Mouse (Mus musculus): ENCODE measurements around the gene Atrn. TPM values are rescaled to one million over a fixed set of nuclear protein-coding genes. Genes with fewer than 3 reads are reported as not detected.

Atrn gene
- 100 to 1,000 TPM; 113 TPM for total RNA-seq (2021)

DNA sequence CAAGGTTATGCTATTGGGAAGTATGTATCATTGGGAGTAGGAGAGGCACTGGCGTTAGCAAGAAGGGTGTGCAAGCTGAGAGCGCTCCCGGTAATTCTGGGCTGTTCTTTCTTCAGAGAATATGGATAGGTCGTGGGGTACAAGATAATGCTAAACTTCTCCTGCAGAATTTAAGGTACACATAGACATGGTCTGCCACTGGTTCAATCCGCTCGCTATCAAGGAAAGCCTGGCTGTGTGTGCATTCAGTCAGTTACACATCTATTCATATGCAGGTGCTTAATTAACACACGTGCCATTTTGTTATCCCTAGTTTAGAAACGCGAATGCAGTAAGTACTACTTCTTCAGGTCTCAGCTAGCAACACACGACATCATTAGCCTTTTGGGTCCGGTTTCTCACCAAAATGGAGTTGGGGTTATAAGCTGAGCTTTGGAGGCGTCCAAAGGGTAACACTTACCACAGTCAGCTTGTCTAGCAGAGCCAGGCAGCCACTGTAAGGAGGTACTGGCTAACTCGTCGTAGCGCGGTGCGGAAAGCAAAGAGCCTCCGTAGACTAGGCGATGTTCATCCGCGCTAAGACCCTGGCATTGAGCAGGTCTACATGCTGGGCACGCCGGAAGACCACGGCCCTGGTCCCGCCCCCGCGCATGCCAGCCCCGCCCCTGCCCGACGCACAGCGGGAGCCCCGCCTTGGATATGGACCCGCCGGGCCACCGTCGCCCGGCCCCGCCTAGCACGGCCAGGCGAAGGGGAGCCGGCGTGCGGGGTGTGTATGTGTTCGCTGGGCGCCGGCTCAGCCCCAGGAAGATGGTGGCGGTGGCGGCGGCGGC is at the start of gene Atrn, which contains the start of gene 4930402H24Rik:
Atrn (plus strand) TSS at position 745 of the 833 bp plus-strand sequence.
4930402H24Rik (minus strand) TSS at position 656 of the 833 bp plus-strand sequence.
- peak; percentile 89 to 93 for DNase-seq

DNA sequence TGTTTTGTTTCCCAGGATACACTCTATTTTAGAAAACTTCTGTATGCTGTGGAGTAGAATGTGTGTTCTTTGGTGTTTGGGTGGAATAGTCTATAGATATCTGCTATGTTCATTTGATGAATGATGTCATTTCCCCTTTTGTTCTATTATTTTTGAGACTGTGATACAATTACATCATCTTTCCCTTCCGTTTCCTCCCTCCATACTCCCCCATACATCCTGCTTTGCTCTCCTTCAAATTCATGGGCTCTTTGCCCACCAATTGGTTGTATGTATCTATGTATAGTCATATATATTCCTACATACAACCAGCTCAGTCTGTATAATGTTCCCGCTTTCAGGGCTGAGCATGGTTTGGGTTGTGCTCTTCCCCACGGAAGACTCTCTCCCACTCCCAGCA is 44.2 kb upstream of the Atrn start:
- DNase-seq = no peak

DNA sequence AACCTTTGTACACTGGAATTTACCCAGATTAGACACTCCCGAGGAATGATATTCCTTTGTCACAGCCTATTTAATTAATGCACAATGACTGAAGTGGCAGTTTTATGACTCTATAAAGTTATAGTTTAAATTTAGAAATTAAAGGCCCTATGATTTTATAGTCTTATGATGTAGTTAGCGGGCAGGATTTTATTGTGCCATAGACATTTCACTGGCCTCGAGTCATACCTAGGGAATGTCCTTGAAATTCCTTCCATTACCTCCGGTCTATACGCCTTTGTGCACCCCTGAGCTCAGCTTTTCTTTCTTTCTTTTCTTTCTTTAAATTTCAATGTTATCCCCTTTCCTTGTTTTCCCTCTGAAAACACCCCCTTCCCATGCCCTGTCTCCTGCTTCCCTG is 35.4 kb upstream of the Atrn start:
- DNase-seq = no peak

DNA sequence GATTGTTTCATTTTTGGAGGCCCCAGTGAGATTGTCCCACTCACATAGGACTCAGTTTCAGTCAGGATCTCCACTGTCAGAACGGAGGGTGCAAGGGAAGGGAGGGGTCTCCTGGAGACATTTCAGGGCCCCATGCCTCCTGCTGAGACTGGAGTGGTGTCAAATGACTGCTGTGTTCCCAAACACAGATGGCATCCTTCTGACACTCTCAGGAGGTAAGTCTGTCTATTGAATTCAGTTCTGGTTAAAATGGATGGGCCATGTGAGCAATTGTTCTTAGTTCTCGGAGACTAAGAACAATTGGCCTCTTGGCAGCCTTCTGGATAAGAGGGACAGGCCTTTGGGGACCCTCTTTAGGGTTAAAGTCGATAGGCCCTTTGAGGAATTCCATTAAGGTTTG is 28.9 kb upstream of the Atrn start:
- no peak for DNase-seq

DNA sequence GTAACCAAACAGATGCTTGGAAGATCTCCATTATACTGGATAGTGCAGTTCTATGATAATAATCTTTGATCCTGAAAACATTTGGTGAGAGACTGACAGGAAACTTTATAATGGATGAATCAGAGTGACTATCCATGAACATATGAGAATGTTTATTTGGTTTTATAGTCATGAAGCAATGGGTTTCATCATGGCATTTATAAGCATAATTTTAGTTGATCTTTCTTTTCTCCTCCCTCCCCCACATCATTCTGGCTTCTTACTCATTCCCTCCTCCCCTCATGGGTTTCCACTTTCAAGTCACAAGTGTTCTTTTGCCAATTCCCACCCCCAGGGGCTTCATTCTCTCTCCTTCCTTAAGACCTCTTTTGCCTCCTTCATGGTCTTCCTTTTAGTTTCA is 19.3 kb upstream of the Atrn start:
- no peak for DNase-seq

DNA sequence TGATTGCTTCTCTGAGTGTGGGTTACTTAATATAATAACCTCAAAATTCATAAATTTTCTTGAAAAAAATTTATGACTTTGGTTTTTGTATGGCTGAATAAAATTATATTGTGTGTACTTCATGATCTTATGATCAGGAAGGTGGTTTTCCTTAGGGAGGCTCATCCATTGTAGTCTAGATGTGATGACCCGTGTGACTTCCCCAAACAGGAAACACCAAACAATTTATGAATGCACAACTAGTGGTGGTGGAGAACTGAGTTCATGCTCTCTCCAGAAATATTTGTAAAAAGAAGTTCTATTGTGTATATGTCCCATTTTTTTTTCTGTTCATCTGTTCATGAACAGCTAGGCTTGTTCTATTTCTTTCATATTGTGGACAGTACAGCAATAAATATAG is 18.8 kb upstream of the Atrn start:
- no peak for DNase-seq

DNA sequence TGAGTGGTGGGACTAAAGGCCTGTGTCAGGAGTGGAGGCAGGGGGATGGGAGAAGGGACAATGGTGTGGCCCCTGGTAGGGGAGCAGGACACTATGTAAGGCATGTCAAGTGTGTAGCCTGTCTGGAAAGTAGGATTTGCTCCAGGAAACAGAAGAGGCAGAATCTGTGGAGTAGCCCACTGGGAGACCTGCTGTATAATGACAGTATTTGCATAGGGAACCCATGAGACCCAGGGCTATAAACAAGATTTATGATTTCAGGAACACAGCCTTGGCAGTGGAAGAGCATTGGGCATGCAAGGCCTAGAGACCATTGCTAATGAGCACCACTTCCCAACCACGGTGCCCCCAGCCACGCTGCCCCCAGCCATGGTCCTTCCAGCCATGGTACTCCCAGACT is 9.4 kb upstream of the Atrn start:
- no peak for DNase-seq

DNA sequence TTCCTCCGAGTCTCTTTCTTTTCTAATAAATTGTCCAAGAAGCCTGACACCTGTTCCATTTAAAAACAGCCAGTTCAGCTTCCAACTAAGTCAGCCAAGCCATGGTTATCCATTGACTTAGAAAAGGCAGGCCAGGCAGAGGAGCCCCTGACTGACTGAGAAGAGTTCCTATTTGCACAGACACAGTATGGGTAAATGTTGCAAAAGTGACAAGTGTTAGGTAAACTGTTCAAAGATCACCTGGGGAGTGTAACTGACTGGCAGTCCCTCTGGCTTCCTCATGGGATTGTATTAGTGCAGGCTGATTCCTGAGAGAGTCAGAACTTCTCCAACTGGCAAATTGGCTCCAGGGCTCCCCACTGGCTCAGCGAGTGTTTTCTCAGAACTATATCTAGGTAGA is 8.4 kb upstream of the Atrn start:
- no peak for DNase-seq

DNA sequence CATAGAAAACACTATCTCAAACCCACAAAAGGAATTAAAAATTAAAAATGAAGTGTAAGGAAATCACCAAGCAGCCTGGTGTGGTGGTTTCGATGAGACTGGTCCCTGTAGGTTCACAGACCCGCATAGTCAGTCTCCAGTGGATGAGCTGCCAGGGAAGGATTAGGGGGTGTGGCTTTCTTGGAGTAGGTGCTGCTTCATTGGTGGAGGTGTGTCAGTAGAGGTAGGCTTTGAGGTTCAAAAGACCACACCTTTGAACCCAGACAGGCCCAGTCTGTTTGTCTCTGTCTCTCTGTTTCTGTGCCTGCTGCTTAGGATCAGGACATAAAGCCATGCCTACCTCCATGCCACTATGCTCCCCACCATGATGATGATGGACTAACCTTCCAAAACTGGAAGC is 7.5 kb upstream of the Atrn start:
- no peak for DNase-seq

DNA sequence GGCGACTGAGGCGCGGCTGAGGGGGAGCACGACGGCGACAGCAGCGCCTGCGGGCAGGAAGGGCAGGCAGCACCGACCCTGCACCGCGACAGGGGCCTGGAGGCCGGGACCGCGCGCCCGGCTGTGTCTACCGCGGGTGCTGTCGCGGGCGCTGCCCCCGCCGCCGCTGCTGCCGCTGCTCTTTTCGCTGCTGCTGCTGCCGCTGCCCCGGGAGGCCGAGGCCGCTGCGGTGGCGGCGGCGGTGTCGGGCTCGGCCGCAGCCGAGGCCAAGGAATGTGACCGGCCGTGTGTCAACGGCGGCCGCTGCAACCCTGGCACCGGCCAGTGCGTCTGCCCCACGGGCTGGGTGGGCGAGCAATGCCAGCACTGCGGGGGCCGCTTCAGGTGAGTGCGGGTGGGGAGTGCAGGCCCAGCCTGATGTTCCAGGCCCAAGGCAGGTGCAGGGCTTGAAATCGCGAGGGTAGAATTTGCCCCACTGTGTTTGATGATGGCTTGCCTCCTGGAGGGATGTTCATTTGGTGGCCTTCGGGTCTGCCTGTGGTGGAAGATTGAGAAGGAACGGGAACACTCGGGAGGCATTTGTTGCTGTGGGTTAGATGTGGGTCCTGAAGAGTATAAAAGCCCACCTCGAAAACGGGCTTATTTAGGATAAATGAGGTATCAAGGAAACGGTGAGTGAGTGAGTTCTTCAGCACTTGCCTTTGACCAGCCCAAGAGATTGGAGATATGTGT is 455 bp downstream of the Atrn start:
- peak; percentile 23 to 31 for DNase-seq

DNA sequence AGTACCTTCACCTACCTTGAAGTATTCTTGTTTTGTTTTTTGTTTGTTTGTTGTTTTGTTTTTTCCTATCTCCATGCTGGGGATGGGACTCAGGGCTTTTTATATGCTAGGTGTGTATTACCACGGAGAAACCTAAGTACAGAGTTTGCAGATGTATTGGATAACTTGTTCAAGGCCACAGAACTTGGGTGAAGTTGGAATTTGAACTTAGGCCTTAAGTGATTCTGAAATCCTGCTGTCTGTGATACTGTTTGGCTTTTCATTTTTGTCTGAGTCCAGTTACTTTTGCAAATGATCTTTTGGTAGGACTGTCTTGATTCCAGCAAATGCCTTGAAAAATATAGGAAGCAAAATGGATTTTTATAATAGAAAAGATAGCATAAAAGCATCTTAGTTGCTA is 5.4 kb downstream of the Atrn start:
- no peak for DNase-seq

DNA sequence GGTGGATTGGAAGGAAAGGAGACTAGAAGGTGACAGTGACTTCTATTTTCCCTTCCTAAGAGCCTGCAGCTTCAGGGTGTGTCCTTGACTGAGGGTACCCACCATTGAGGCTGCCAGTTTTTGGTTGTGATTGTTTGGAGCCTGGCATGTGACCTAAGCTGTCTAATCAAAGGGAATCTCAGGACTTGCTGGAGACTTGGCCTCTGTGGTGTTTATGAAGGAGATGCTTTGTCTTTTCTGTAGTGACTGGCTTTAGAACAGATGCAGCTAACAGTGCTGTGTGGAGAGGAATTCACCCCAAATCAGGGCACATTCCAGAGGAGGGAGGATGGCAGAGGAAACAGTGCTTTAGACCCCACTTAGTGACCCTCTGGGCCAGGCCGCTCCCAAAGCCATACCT is 8.6 kb downstream of the Atrn start:
- DNase-seq = no peak

DNA sequence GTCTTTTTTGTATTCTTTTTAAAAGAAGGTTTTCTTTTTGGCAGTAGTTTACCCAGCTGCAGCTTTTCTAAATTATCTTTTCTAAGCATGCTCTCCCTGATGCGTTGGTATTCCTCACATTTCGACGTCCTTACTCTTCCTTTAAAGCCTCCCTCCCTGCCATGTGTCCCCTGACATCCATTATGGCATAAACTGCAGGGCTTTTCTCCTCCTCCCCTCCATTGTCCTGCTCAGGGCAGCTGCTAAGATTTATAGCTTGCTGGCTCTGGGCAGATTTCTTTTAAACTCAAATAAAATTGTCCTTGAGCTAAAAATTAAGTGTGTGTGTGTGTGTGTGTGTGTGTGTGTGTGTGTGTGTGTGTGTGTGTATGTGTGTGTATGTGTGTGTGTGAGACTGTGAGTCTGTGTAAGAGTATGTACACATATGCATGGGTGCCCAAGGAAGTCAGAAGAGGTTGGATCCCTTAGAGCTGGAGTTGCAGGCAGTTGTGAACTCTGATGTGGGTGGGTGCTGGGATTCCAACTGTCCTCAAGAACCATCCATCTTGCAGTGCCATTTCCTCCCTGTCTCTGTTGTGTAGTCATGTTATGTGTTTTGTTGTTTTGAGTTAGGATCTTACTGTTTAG is 10.3 kb downstream of the Atrn start:
- no peak for DNase-seq

DNA sequence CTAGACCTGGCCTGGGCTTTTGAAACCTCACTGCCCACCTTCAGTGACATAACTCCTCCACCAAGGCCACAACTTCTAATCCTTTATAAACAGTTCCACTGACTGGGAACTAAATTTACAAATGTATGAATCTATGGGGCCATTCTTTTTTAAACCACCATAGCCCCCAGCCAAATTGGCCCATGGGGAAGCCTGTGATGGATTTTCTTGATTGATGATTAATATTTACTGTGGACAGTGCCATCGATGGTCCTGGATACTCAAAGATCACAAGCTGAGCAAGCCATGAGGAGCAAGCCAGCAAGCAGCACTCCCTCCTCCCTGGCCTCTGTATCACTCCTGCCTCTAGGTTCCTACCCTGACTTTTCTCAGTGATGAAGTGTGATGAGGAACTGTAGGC is 11.4 kb downstream of the Atrn start:
- DNase-seq = no peak

DNA sequence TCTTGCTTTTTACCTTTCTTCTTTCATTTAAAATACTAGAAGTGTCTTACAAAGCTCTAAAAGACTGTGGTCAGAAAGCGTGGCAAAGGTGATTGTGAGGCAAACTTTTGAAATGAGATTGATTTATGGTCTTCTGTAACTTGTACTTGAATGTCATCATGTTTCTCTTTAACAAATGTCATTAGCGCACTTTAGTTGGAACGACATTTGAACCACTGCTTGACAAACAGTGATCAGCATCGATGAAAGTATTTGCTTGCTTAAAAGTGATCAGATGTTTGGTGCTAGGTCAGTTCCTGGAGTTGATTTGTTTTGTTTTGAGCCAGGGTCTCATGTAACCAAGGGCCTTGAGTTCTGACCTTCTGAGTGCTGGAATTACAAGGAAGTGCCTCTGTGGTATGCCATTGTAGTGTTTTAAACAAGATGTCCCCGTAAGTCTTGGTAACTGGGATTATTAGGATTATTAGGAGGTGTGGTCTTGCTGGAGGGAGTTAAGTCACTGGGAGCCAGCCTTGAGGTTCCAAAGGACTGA is 12.8 kb downstream of the Atrn start:
- no peak for DNase-seq

DNA sequence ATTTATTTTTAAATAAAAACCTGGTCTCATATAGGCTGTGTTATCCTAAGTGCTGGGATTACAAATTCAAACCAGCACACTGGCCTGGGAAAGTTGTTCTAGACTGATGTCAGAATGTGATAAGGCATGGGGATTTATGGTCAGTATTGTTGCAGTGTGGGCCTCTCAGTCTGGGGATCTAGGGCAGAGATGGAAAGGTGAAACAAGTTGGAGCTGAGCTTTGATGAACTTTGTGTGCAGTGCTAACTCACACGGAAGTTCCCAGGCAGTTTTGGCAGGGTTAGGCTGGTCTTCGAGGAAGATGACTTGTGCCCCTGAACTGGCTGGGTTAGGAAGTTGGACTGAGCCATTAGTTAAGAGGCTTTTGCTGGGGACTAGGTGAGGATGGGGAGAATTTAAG is 18.7 kb downstream of the Atrn start:
- no peak for DNase-seq

DNA sequence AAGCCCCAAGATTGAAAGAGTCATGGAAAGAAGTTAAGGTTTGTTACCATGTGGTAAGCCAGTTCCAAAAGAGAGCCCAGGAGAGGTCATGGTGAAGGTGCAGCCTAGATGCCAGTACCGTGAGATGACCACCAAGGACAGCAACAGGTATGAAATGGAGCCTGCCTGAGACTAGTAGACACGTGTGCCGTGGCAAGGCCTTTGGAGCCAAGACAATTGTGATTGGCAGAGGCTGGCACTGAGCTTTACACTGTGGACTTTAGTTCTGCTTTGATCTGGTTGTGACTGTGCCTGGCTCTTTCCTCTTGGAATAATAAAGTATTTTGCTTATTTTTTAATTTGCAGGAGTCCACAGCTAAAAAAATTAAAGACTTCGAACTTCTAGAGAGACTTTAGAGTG is 21.7 kb downstream of the Atrn start:
- no peak for DNase-seq

DNA sequence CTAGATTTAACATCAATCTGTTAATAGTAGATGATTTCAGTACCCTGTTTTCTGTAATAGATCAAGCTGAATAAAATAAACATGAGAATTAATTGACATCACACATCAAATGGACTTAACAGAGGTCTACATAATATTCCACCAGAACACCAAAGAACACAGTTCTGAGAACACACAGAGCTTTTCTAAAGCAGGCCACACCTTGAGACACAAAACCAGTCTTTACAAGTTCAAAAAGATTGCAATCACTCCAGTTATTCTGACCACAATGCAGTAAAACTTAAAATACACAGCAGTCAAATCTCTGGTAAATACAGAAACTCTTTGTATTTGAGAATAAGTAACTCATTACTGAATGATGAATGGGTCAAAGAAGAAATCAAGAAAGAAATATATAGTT is 22.2 kb downstream of the Atrn start:
- DNase-seq = no peak

DNA sequence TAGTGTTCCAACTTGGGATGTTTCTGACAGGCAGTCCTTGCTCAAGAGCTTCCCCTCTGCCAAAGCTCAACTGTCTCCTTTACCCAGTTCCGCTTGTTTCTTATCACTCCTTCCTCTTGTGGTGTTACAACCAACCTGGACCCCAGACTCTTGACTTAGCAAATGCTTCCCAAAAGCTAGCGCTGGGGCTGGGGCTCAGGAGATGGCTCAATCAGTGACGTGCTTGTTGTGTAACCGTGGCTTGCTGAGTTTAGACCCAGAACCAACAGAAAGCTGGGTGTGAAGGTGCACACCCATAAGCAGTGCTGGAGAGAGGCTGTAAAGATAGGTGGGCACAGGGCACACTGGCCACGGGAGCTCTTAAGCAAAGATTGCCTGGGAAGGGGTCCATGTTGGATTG is 23.7 kb downstream of the Atrn start:
- DNase-seq = no peak

DNA sequence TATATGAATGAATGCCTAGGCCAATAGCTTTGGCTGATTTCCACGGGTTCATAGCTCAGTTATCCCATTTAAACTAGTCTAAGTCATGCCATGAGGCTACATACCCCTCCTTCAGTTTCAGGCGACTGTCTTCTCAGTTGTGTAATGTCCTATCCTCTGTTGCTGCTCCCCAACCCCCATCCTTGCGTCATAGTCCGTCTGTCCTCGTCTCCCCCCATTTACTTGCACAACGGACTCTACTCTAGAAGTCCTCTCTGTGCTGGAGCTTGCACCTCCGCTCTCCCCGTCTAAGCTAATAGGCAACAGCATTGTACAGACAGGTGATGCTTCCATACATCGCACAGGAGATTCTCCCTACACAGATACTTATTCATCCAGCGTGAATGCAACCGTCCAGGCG is 26.6 kb downstream of the Atrn start:
- no peak for DNase-seq

DNA sequence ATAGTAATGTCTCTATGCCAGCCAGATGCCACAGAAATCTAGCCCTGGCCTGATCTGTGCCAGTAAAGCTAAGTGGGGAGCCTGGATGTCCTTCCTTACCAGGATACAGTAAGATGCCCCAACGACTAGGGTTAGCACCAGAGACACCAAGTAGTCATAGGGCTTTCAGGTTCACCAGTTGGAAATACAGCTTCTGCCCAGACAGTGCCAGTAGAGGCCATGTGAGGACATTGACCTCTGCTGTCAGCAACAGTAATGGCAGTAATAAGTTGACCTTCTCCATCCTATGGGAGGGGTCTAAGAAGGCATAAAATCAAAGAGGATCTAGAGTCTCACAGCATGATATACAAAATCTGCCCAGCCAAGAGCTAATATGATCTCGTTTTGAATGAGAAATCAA is 43.5 kb downstream of the Atrn start:
- DNase-seq = no peak

DNA sequence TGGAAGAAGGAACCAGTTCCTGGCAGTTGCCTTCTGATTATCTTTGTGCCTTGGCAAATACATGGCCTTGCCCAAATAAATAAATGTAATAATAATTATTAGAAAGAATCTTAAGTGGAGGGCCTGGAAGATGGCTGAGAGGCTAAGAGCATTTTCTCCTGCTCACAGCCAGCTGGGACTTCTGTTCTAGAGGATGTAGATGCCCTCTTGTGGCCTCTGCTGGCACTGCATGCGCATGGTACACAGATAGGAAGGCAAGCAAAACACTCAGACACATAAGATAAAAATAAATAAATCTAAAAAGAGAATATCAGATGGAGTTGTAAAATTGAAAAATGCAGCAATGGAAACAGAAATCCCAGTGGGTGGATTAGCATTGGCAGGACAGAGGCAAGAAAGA is 44.3 kb downstream of the Atrn start:
- DNase-seq = peak; percentile 85 to 87

DNA sequence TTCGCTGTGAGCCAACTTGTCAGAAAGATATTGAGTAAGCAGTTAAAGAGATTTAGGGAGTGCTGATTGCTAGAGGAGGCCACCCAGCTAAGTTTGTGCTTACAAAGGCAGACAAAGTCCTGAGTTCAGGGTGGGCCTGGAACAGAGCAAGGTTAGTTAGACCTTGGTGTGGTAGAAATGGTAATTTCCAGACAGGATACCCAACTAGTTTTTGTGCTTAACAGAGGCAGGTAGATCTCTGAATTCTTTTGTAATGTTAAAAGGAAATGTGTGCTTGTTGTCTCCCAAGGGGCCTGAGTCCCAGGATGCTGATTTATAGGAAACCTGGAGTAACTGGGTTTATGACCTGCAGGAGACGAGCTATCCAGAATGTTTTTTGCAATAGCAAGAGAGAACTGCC is 52.6 kb downstream of the Atrn start:
- DNase-seq = no peak

Measured in layer of hippocampus, postnatal 36 days (tissue).